Comparison of ENCODE assay signal across 8 mouse cellular contexts in the genomic region with DNA sequence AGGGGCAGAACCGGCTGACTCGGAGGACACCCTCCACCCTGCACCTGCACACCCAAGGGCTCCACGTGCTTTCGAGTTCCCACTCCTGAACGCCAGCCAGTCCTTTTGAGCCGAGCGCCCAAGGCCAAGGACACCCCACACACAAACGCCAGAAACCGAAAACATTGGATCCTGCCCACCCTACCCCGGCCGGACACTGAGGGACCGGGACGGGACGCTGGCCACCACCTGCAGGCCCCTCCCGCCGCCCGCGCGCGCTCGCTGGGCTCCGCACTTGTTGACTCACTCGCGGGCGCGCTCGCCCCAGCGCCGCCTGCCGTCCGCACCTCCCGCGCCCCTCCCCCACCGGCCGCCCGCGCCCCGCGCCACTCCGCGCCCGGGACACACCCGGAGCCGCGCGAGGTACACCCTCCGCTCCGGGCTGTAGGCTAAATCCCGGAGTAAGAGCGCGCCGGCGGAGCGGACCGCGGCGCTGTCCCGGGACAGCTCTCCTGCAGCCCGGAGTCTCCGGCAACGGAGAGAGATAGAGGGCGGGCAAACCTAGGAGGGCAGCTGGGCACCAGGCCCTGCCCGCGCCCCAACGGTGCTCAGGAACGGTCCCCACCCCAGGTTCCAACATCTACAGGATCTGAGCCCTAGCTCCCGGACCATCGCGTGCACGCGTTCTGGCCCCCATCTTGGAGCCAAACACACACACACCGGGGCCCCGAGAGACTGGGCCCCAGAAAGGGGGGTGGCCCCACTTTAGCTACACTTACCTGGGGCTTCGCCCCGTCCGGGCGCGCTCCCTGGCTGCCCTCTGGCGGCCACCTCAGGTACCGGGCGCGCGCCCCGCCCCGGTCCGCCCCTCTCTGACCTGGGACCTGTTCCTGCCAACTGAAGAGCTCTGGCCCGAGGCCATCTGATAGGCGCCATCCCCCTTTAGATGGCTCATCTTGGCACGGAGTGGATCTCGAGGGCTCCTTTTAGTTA. TPM values are rescaled to one million over a fixed set of nuclear protein-coding genes. Genes with fewer than 3 reads are reported as not detected.
DNase-seq lines count a peak whose midpoint lies in the region; ATAC-seq and TF ChIP-seq lines count a peak whose summit lies in the region.

No protein-coding gene starts in this region.

- DNase-seq in ES-E14 (ENCODE audit: low read depth, low spot score) = peak; percentile 59
- DNase-seq in cerebellum, adult 11-12 months = peak; percentile 80
- DNase-seq in heart, postnatal 14 days = peak; percentile 86 to 91
- DNase-seq in layer of hippocampus, adult 18-20 months (ENCODE audit: low spot score in 2 of 2) = peak; percentile 49 to 75
- peak; percentile 79 for DNase-seq in ovary, adult 18-20 months (ENCODE audit: low spot score)
- peak; percentile 87 for DNase-seq in thymus, postnatal 0 days (ENCODE audit: low spot score)

- peaks cover 3% of the 10 kb centered on the region; the same call in 1 of the 2 replicates for H3K27me3 ChIP-seq in forebrain, embryonic 15.5 days
- no peaks in the 10 kb centered on the region; the same call in 1 of the 2 replicates for H3K27me3 ChIP-seq in lung, embryonic 16.5 days (ENCODE audit: control insufficient read depth, insufficient read depth, low read depth, low read length)

- in situ Hi-C loops in ES-E14 (cut with MboI; ENCODE audit: low sequenced_read_pairs in 2 of 2, unreplicated experiment in 2 of 2) = no loop called here

- WGBS in forebrain, embryonic 15.5 days = 1% methylated on average over 82 of the region's 90 CpGs
- under 1% methylated on average over 65 of the region's 90 CpGs for WGBS in lung, embryonic 16.5 days

- peak overlapping the region; percentile 98 for H3K4me2 ChIP-seq in forebrain, embryonic 15.5 days (replicated peaks)
- H3K4me2 ChIP-seq in lung, embryonic 16.5 days (ENCODE audit: low read depth, low read length) = peak overlapping the region; percentile 80

- ATAC-seq in forebrain, embryonic 15.5 days (replicated peaks) = peak; percentile 60
- ATAC-seq in lung, embryonic 16.5 days (ENCODE audit: low read depth) = peak; percentile 90

- H3K36me3 ChIP-seq in ES-E14 (ENCODE audit: control insufficient read depth, insufficient read depth, low read length, poor library complexity, severe bottlenecking) = no peaks in the 10 kb centered on the region
- H3K36me3 ChIP-seq in forebrain, embryonic 15.5 days = no peaks in the 10 kb centered on the region
- H3K36me3 ChIP-seq in lung, embryonic 16.5 days (ENCODE audit: control insufficient read depth, insufficient read depth, low read length) = no peaks in the 10 kb centered on the region

- H3K4me3 ChIP-seq in ES-E14 (ENCODE audit: insufficient read depth in 1 of 2, low read depth in 1 of 2, low read length in 2 of 2, poor library complexity in 1 of 2, severe bottlenecking in 1 of 2) = peak overlapping the region; percentile 84 to 85
- H3K4me3 ChIP-seq in forebrain, embryonic 15.5 days = peak overlapping the region; percentile 69
- peak overlapping the region; percentile 63 for H3K4me3 ChIP-seq in lung, embryonic 16.5 days (ENCODE audit: low read length)

- H3K9ac ChIP-seq in ES-E14 (ENCODE audit: insufficient read depth, low read depth, low read length, poor library complexity, severe bottlenecking) = peak overlapping the region; percentile 59
- H3K9ac ChIP-seq in forebrain, embryonic 15.5 days (replicated peaks) = peak overlapping the region; percentile 49
- peak overlapping the region; percentile 77 for H3K9ac ChIP-seq in lung, embryonic 16.5 days (ENCODE audit: low read length)

- H3K4me1 ChIP-seq in ES-E14 (ENCODE audit: control insufficient read depth in 2 of 2, insufficient read depth in 2 of 2, low read length in 2 of 2, poor library complexity in 1 of 2) = no peaks in the 10 kb centered on the region
- H3K4me1 ChIP-seq in forebrain, embryonic 15.5 days = peaks cover 30% of the 10 kb centered on the region
- peaks cover 8% of the 10 kb centered on the region for H3K4me1 ChIP-seq in lung, embryonic 16.5 days (replicated peaks; ENCODE audit: control insufficient read depth, insufficient read depth, low read length)

- H3K27ac ChIP-seq in ES-E14 (ENCODE audit: insufficient read depth, low read depth, low read length, poor library complexity, severe bottlenecking) = no peak overlapping the region
- H3K27ac ChIP-seq in forebrain, embryonic 15.5 days (replicated peaks) = no peak overlapping the region
- H3K27ac ChIP-seq in lung, embryonic 16.5 days (ENCODE audit: low read length) = peak overlapping the region; percentile 85

- H3K9me3 ChIP-seq in ES-E14 (ENCODE audit: control insufficient read depth, insufficient read depth, low read depth, low read length) = no peaks in the 10 kb centered on the region
- H3K9me3 ChIP-seq in forebrain, embryonic 15.5 days = no peaks in the 10 kb centered on the region
- H3K9me3 ChIP-seq in lung, embryonic 16.5 days (ENCODE audit: control insufficient read depth, low read length) = no peaks in the 10 kb centered on the region

- intact Hi-C loops in heart, postnatal 14 days (cut with DNase I) = loop anchor here (1.0 to 5.0 kb wide), 4 partner anchors 34 to 252 kb away; no protein-coding TSS in a partner anchor

TF ChIP-seq in ES-E14, 5 proteins besides CTCF, POLR2A, EP300 and RAD21:
- TF ChIP-seq HCFC1 (IDR thresholded peaks at IDR 0.05; ENCODE audit: borderline replicate concordance, insufficient read depth, low read length) (no peak), ZNF384 (IDR thresholded peaks at IDR 0.05; ENCODE audit: low read depth, low read length) (no peak), ZC3H11A (IDR thresholded peaks at IDR 0.05; ENCODE audit: borderline replicate concordance, low read depth, low read length) (0 out of 2 replicates have a peak, but pooled peaks have one; percentile 25), MAFK (IDR thresholded peaks at IDR 0.05; ENCODE audit: insufficient read depth, low read depth, low read length) (no peak), CHD2 (IDR thresholded peaks at IDR 0.05; ENCODE audit: low read depth, low read length) (no peak)
TF ChIP-seq in ES-E14: peak in this region for 1.

RNA-seq across cellular contexts. Expression of gene Rph3al, which starts 28.5 kb away (rescaled TPM):
- total RNA-seq in ES-E14 (2012; rRNA removed) = 0.69 and 0.71 TPM in 2 replicates
- 1.1 and 1.5 TPM in 2 replicates for polyA plus RNA-seq in forebrain, embryonic 15.5 days (2015; fragmentation: Nextera tagmentation; extraction: Ambion mirVana)
- total RNA-seq in heart, postnatal 14 days (2021) = 10 to 100 TPM; 12.8 to 16.6 TPM
- total RNA-seq in layer of hippocampus, adult 18-20 months (2021) = 1 to 10 TPM; 5.0 to 5.4 TPM
- 8.1 and 8.5 TPM in 2 replicates for polyA plus RNA-seq in lung, embryonic 16.5 days (2015; fragmentation: Nextera tagmentation; extraction: Ambion mirVana)
- polyA plus RNA-seq in thymus, postnatal 0 days (2015; fragmentation: Nextera tagmentation; extraction: Ambion mirVana) = 4.2 and 4.3 TPM in 2 replicates

RNA-seq across cellular contexts. Expression of gene 1700016K19Rik, which starts 33.0 kb away (rescaled TPM):
- total RNA-seq in ES-E14 (2012; rRNA removed) = 0.63 and 1.2 TPM in 2 replicates
- 2.1 and 4.1 TPM in 2 replicates for polyA plus RNA-seq in forebrain, embryonic 15.5 days (2015; fragmentation: Nextera tagmentation; extraction: Ambion mirVana)
- total RNA-seq in heart, postnatal 14 days (2021) = under 1 TPM in 1 of 2 experiments, not detected in 1; 0.62 TPM
- 1 to 10 TPM; 2.1 to 3.8 TPM for total RNA-seq in layer of hippocampus, adult 18-20 months (2021)
- 10.8 and 11.8 TPM in 2 replicates for polyA plus RNA-seq in lung, embryonic 16.5 days (2015; fragmentation: Nextera tagmentation; extraction: Ambion mirVana)
- polyA plus RNA-seq in thymus, postnatal 0 days (2015; fragmentation: Nextera tagmentation; extraction: Ambion mirVana) = 1.2 and 1.3 TPM in 2 replicates
